Mouse (Mus musculus) heart, adult 2 months (tissue): ENCODE measurements around the gene Abt1.

ENCODE experiments used
- CTCF ChIP-seq: fragments of 200-600 bp; IDR thresholded peaks from 2 replicates; pipeline ENCODE4 v1.8.1; 2022; ENCODE audit warnings: antibody characterized with exemption, mild to moderate bottlenecking, moderate library complexity
- POLR2A ChIP-seq: fragments of 200-500 bp; IDR thresholded peaks from 2 replicates; pipeline ENCODE4 v1.6.1; 2011; ENCODE audit warnings: mild to moderate bottlenecking, low read depth, low read length, control low read depth; ENCODE audit not compliant: insufficient read depth

DNA sequence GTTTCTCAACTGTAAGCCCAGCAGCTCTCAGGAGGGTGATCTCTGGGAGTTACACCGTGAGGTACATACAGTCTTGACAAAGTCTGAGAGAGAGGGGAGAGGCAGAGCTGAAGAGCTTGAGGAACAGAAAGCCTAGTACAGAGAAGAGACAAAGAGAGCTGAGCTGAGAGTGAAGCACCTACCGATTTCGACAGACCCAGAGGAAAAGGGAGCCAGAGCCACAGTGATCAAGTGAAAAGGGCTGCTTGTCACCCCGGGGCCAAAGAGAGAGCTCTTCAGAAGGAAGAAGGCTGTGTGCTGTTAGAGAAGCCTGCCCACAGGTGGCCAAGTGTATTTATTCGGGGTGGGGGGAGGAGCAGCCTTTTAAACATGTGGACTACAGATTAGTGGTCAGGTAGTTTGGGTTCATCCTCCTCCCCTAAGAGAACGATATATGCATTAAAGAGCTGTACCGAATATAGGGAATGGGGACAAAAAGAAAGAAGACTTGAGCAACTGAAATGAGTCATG, 42.0 kb upstream of the Abt1 start, which contains the start of gene Btn1a1:
- TF ChIP-seq CTCF (no peak), POLR2A (no peak)
